In genomic region chr5:124450051-124450450, GRCm38 (mm10) we compare ENCODE assay signal across 10 mouse cellular contexts. TPM values are rescaled to one million over a fixed set of nuclear protein-coding genes. Genes with fewer than 3 reads are reported as not detected.
DNase-seq lines count a peak whose midpoint lies in the region; ATAC-seq and TF ChIP-seq lines count a peak whose summit lies in the region.
"Had no signal": no experiment of that assay in that cellular context is flagged by ENCODE, and none has a peak within 500 bp of the region (broad histone marks: within the 10 kb centered on the region; RNA-seq: fewer than 3 reads in every experiment).

No protein-coding gene starts in this region.

- intact Hi-C loops in heart, postnatal 14 days (cut with DNase I): no loop called here

- H3K4me1 ChIP-seq in heart, embryonic 15.5 days (replicated peaks): peaks cover 51% of the 10 kb centered on the region
- peaks cover 20% of the 10 kb centered on the region for H3K4me1 ChIP-seq in heart, embryonic 11.5 days (ENCODE audit: control insufficient read depth, insufficient read depth, low read length)
- H3K4me1 ChIP-seq in liver, postnatal 0 days (ENCODE audit: insufficient read depth): peaks cover 47% of the 10 kb centered on the region

- peaks cover 75% of the 10 kb centered on the region for H3K36me3 ChIP-seq in heart, embryonic 15.5 days
- peaks cover 56% of the 10 kb centered on the region for H3K36me3 ChIP-seq in heart, embryonic 11.5 days (ENCODE audit: control insufficient read depth, insufficient read depth, low read length)
- peaks cover 79% of the 10 kb centered on the region for H3K36me3 ChIP-seq in liver, postnatal 0 days (replicated peaks; ENCODE audit: insufficient read depth, low read length)

- TF ChIP-seq CTCF in liver, postnatal 0 days (IDR thresholded peaks at IDR 0.05; ENCODE audit: low read depth): no peak

- WGBS in heart, embryonic 15.5 days: 58% methylated on average over 7 of the region's 7 CpGs
- 78% methylated on average over 7 of the region's 7 CpGs for WGBS in heart, embryonic 11.5 days (ENCODE audit: insufficient replicate concordance)
- WGBS in liver, postnatal 0 days (ENCODE audit: insufficient replicate concordance): 63% methylated on average over 7 of the region's 7 CpGs

- ATAC-seq in heart, embryonic 15.5 days (replicated peaks; ENCODE audit: insufficient number of reproducible peaks, insufficient read depth, low FRiP score, low read depth): no peak
- no peak for ATAC-seq in heart, embryonic 11.5 days (replicated peaks; ENCODE audit: insufficient number of reproducible peaks, low FRiP score, low TSS enrichment)
- no peak for ATAC-seq in liver, postnatal 0 days

- TF ChIP-seq EP300 in liver, postnatal 0 days (IDR thresholded peaks at IDR 0.05; ENCODE audit: low read depth): no peak

- DNase-seq in brain, adult 2 months (ENCODE audit: low read depth, low spot score): peak; percentile 31
- DNase-seq in heart, postnatal 14 days: peak; percentile 28 to 41
- no peak for DNase-seq in liver, postnatal 0 days
- DNase-seq in testis, postnatal 10 days (ENCODE audit: low spot score): no peak
- no peak for DNase-seq in layer of hippocampus, adult 9-10 months (ENCODE audit: low spot score)
- DNase-seq: thymus, postnatal 14 days had no signal

- peak overlapping the region; percentile 10; the same call in 1 of the 2 replicates for H3K9ac ChIP-seq in heart, embryonic 15.5 days
- H3K9ac ChIP-seq in heart, embryonic 11.5 days (ENCODE audit: low read depth, low read length): no peak overlapping the region
- H3K9ac ChIP-seq in liver, postnatal 0 days (replicated peaks): 0 out of 2 replicates have a peak overlapping the region, but pooled peaks have one; percentile 1
- H3K9ac ChIP-seq: embryonic facial prominence, embryonic 12.5 days had no signal

- no peak overlapping the region for H3K4me2 ChIP-seq in heart, embryonic 15.5 days
- no peak overlapping the region for H3K4me2 ChIP-seq in heart, embryonic 11.5 days
- peak overlapping the region; percentile 5; the same call in 1 of the 2 replicates for H3K4me2 ChIP-seq in liver, postnatal 0 days (ENCODE audit: low read depth, low read length)

- H3K27ac ChIP-seq in heart, embryonic 15.5 days: peak overlapping the region; percentile 49
- H3K27ac ChIP-seq in heart, embryonic 11.5 days (ENCODE audit: low read depth, low read length): no peak overlapping the region
- peak overlapping the region; percentile 41 for H3K27ac ChIP-seq in liver, postnatal 0 days (ENCODE audit: low read depth)

- H3K4me3 ChIP-seq in heart, embryonic 15.5 days: no peak overlapping the region
- no peak overlapping the region for H3K4me3 ChIP-seq in heart, embryonic 11.5 days (ENCODE audit: low read depth, low read length)
- H3K4me3 ChIP-seq in liver, postnatal 0 days (ENCODE audit: low read depth, low read length): no peak overlapping the region
- H3K4me3 ChIP-seq: myocyte had no signal

- no peaks in the 10 kb centered on the region for H3K9me3 ChIP-seq in heart, embryonic 15.5 days (replicated peaks)
- H3K9me3 ChIP-seq in heart, embryonic 11.5 days (replicated peaks; ENCODE audit: control insufficient read depth, low read length): no peaks in the 10 kb centered on the region
- no peaks in the 10 kb centered on the region for H3K9me3 ChIP-seq in liver, postnatal 0 days (ENCODE audit: low read length)
- H3K9me3 ChIP-seq: embryonic facial prominence, embryonic 12.5 days had no signal

- no peaks in the 10 kb centered on the region for H3K27me3 ChIP-seq in heart, embryonic 15.5 days
- no peaks in the 10 kb centered on the region for H3K27me3 ChIP-seq in heart, embryonic 11.5 days (ENCODE audit: control insufficient read depth, insufficient read depth, low read length)
- H3K27me3 ChIP-seq in liver, postnatal 0 days (ENCODE audit: insufficient read depth, low read length): no peaks in the 10 kb centered on the region
- H3K27me3 ChIP-seq: embryonic facial prominence, embryonic 12.5 days had no signal

RNA-seq across cellular contexts. Expression of gene Kmt5a, which starts 10.3 kb away (rescaled TPM):
- 63.3 and 74.6 TPM in 2 replicates for polyA plus RNA-seq in heart, embryonic 15.5 days (2015; fragmentation: Nextera tagmentation; extraction: Ambion mirVana)
- polyA plus RNA-seq in heart, embryonic 11.5 days (2014; fragmentation: Nextera tagmentation; extraction: Ambion mirVana): 89.5 and 93.9 TPM in 2 replicates
- total RNA-seq in heart, postnatal 14 days (2021): 100 to 1,000 TPM; 161 to 185 TPM
- polyA plus RNA-seq in liver, postnatal 0 days (2015; fragmentation: Nextera tagmentation; extraction: Ambion mirVana): 26.7 and 30.6 TPM in 2 replicates

RNA-seq across cellular contexts. Expression of gene Sbno1, which starts 24.2 kb away (rescaled TPM):
- 57.8 and 65.5 TPM in 2 replicates for polyA plus RNA-seq in heart, embryonic 15.5 days (2015; fragmentation: Nextera tagmentation; extraction: Ambion mirVana)
- 59.9 and 81.6 TPM in 2 replicates for polyA plus RNA-seq in heart, embryonic 11.5 days (2014; fragmentation: Nextera tagmentation; extraction: Ambion mirVana)
- total RNA-seq in heart, postnatal 14 days (2021): 10 to 100 TPM; 66.7 to 70.9 TPM
- 30.0 and 30.6 TPM in 2 replicates for polyA plus RNA-seq in liver, postnatal 0 days (2015; fragmentation: Nextera tagmentation; extraction: Ambion mirVana)

RNA-seq across cellular contexts. Expression of gene Rilpl2, which starts 28.1 kb away (rescaled TPM):
- 15.0 and 20.9 TPM in 2 replicates for polyA plus RNA-seq in heart, embryonic 15.5 days (2015; fragmentation: Nextera tagmentation; extraction: Ambion mirVana)
- polyA plus RNA-seq in heart, embryonic 11.5 days (2014; fragmentation: Nextera tagmentation; extraction: Ambion mirVana): 15.5 and 16.3 TPM in 2 replicates
- 1 to 10 TPM; 8.8 to 9.5 TPM for total RNA-seq in heart, postnatal 14 days (2021)
- polyA plus RNA-seq in liver, postnatal 0 days (2015; fragmentation: Nextera tagmentation; extraction: Ambion mirVana): 10.3 and 11.0 TPM in 2 replicates

RNA-seq across cellular contexts. Expression of gene Snrnp35, which starts 32.9 kb away (rescaled TPM):
- 19.2 and 20.7 TPM in 2 replicates for polyA plus RNA-seq in heart, embryonic 15.5 days (2015; fragmentation: Nextera tagmentation; extraction: Ambion mirVana)
- 12.4 and 12.8 TPM in 2 replicates for polyA plus RNA-seq in heart, embryonic 11.5 days (2014; fragmentation: Nextera tagmentation; extraction: Ambion mirVana)
- 10 to 100 TPM in 1 of 2 experiments, 1 to 10 TPM in 1; 9.6 to 13.1 TPM for total RNA-seq in heart, postnatal 14 days (2021)
- 5.9 and 6.5 TPM in 2 replicates for polyA plus RNA-seq in liver, postnatal 0 days (2015; fragmentation: Nextera tagmentation; extraction: Ambion mirVana)

Comparison
In these comparisons a context has a peak if more than half of its experiments do, and no peak if none do; other contexts are left out.
1. DNase-seq: peak in brain, adult 2 months (single experiment) and heart, postnatal 14 days (2 of 2); none in liver, postnatal 0 days (single experiment), testis, postnatal 10 days (single experiment) and layer of hippocampus, adult 9-10 months (single experiment).